Mouse (Mus musculus) liver, embryonic 16.5 days (tissue): ENCODE data around the gene P2ry2. TPM values are rescaled to one million over a fixed set of nuclear protein-coding genes. Genes with fewer than 3 reads are reported as not detected.
A peak's percentile ranks its signal among the peaks of the same experiment; 100 is the strongest.

Experiments used
- ATAC-seq: fragments of 200-750 bp; cut with Nextera tagmentation; 2 replicates; pipeline ENCODE4 v1.8.0; 2017; ENCODE audit warnings: low read depth, mild to moderate bottlenecking, moderate number of reproducible peaks, moderate library complexity
- H3K27ac ChIP-seq: fragments of 300-500 bp; sonication (generic); 2 replicates; pipeline ENCODE4 v1.5.1; 2014; ENCODE audit warnings: mild to moderate bottlenecking, low read length
- H3K27me3 ChIP-seq: fragments of 300-500 bp; sonication (generic); 2 replicates; pipeline ENCODE4 v1.6.1; 2014; ENCODE audit warnings: low read depth, low read length, mixed read lengths; ENCODE audit not compliant: control insufficient read depth, insufficient read depth
- H3K36me3 ChIP-seq: fragments of 300-500 bp; sonication (generic); 2 replicates; pipeline ENCODE4 v1.6.1; 2014; ENCODE audit warnings: mild to moderate bottlenecking; ENCODE audit not compliant: control insufficient read depth, insufficient read depth
- H3K4me1 ChIP-seq: fragments of 300-500 bp; sonication (generic); 2 replicates; pipeline ENCODE4 v1.6.1; 2014; ENCODE audit warnings: low read depth, low read length, mixed read lengths; ENCODE audit not compliant: control insufficient read depth
- H3K4me2 ChIP-seq: fragments of 300-500 bp; sonication (generic); 2 replicates; pipeline ENCODE4 v1.6.1; 2014; ENCODE audit warnings: low read depth, low read length, mixed read lengths
- H3K4me3 ChIP-seq: fragments of 300-500 bp; sonication (generic); 2 replicates; pipeline ENCODE4 v1.5.1; 2014; ENCODE audit warnings: low read depth, mild to moderate bottlenecking, low read length
- H3K9ac ChIP-seq: fragments of 300-500 bp; sonication (generic); 2 replicates; pipeline ENCODE4 v1.6.1; 2014; ENCODE audit warnings: low read depth, low read length
- H3K9me3 ChIP-seq: fragments of 300-500 bp; sonication (generic); replicated peaks from 2 replicates; pipeline ENCODE4 v1.6.1; 2016; ENCODE audit warnings: low read length; ENCODE audit not compliant: control insufficient read depth
- WGBS: fragments of 180-500 bp; shearing (Covaris S2); extraction: QIAGEN DNeasy Blood & Tissue Kit; methylation state at CpG from one replicate; pipeline ENCODE4 v1.1.7; 2014; ENCODE audit not compliant: insufficient replicate concordance; 5-methylcytosine and 5-hydroxymethylcytosine counted together
- polyA plus RNA-seq: library from polyadenylated mRNA; unstranded; fragments of >200 nt; fragmentation: Nextera tagmentation; extraction: Ambion mirVana; gene quantifications from 2 replicates; pipeline ENCODE4 v1.2.1, GENCODE M21; 2015

Gene P2ry2
- polyA plus RNA-seq, 1 experiment from 2014 or later = 3.2 TPM

GRCm38 (mm10) chr7:101014041-101014440 lies 1.4 kb upstream of the P2ry2 start:
- 56% methylated on average over 9 of the region's 9 CpGs for WGBS
- H3K4me1 ChIP-seq = no peaks in the 10 kb centered on the region
- no peak for ATAC-seq

DNA sequence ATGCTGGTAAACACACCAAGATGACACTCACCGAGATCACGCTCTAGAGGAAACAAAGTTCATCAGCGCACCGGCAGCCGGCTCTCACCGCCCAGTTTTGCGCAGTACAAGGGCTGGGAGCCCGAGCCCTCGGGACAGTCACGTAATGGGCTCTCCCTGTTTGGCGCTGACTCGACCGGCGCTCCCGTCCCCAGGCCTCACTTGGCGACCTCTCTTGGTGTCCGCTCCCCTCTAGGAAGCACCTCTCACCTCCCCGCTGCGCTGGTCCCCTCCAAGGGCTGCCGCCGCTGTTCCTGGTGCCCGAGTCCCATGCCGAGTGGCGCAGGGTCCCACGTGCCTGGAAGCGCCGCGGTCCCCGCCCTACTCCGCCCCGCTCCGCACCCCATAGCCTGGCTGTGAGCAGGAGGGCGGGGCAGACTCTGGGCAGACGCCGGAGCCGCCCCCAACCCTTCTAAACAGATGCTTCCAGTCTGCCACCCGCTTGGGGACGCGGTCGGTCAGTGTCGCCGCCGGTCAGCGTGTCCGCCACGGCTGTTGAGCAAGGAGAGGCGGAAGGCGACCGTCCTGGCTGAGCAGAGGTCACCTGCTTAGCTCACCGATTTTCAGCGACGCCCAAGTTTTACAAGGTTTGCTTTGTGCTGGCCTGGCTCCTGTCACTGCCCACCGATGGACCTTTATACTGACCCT lies 842 bp downstream of the P2ry2 start:
- Histone ChIP-seq H3K27me3 (peaks cover 9% of the 10 kb centered on the region), H3K4me1 (no peaks in the 10 kb centered on the region), H3K27ac (peak overlapping the region; percentile 63), H3K4me3 (peak overlapping the region; percentile 48), H3K9me3 (no peaks in the 10 kb centered on the region), H3K4me2 (peak overlapping the region; percentile 58), H3K9ac (peak overlapping the region; percentile 5; the same call in 1 of the 2 replicates), H3K36me3 (no peaks in the 10 kb centered on the region)
- WGBS = under 1% methylated on average over 53 of the region's 53 CpGs
- peak; percentile 94 for ATAC-seq

More at GRCm38 (mm10) chr7:101014041-101014440, 1.4 kb upstream of the P2ry2 start:
- Histone ChIP-seq H3K27ac (no peak overlapping the region), H3K4me3 (no peak overlapping the region), H3K9me3 (no peaks in the 10 kb centered on the region), H3K4me2 (no peak overlapping the region), H3K36me3 (no peaks in the 10 kb centered on the region), H3K27me3 (peaks cover 9% of the 10 kb centered on the region), H3K9ac (no peak overlapping the region)

DNA sequence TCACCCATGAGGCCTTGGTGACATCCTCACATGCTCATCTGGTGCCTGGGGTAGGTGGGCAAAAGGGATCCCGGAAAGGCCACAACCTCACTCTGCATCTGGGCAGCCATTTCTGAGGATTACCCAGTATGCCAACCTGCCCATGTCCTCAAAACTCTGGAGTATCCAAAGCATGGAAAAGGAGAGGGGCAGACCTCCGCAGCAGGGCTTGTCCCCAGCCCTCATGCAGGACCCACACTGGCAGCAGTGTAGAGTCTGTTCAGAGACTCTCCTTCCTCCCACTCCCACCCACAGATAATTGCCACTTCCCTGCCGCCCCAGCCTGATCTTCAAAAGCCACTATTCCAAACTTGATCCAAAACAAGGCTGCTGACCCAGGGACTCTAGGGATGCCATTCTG lies 1.9 kb downstream of the P2ry2 start:
- no peaks in the 10 kb centered on the region for H3K9me3 ChIP-seq
- H3K4me3 ChIP-seq = no peak overlapping the region
- H3K36me3 ChIP-seq = no peaks in the 10 kb centered on the region
- H3K4me1 ChIP-seq = no peaks in the 10 kb centered on the region
- H3K27ac ChIP-seq = no peak overlapping the region
- WGBS = 50% methylated on average over 3 of the region's 3 CpGs
- H3K9ac ChIP-seq = no peak overlapping the region
- H3K27me3 ChIP-seq = peaks cover 9% of the 10 kb centered on the region
- H3K4me2 ChIP-seq = peak overlapping the region; percentile 58
- ATAC-seq = no peak

DNA sequence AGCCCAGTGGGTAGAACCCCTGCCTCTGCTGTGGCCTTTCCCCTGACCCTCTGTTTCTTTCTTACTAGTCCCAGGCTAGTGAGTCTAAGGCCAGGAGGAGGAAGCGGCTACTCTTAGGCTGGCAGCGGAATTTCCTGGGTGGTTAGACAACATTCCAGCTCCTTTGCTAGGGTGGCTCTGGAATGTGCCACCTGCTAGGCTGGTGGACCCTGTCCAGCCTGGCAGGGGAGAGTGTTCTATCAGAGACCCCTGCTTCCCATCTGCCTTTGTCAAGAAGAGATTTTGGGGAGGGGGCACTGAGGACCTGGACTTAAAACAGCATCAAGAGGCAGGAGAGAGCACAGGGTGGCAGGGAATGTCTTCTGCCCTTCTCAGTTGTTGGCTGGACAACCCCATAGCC lies 6.5 kb downstream of the P2ry2 start:
- no peak overlapping the region for H3K27ac ChIP-seq
- H3K4me3 ChIP-seq = no peak overlapping the region
- ATAC-seq = no peak
- no peak overlapping the region for H3K4me2 ChIP-seq
- no peaks in the 10 kb centered on the region for H3K36me3 ChIP-seq
- H3K4me1 ChIP-seq = peaks cover 2% of the 10 kb centered on the region
- no peaks in the 10 kb centered on the region for H3K9me3 ChIP-seq
- peaks cover 3% of the 10 kb centered on the region; the same call in 1 of the 2 replicates for H3K27me3 ChIP-seq
- no peak overlapping the region for H3K9ac ChIP-seq
- 69% methylated on average over 2 of the region's 2 CpGs for WGBS

DNA sequence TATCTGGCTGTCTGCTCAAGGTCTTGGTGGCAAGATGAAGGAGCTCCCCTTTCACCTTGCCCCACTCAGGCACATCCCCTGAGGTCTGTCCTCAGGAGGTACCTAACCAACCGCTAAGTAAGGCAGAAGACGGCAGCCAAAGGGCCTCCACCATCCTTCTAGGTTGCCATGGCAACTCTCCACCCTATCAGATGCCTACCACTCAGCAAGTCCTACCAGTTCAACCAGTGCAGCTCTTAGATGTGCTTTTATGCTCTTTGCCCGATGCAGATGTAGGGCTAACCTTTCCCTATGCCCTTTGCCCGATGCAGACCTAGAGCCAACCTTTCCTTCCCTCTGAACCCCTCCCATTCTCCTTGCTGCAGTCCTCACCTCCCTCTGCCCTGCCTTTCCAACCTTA lies 7.5 kb downstream of the P2ry2 start:
- no peak overlapping the region for H3K9ac ChIP-seq
- no peaks in the 10 kb centered on the region for H3K36me3 ChIP-seq
- no peaks in the 10 kb centered on the region for H3K9me3 ChIP-seq
- H3K4me2 ChIP-seq = no peak overlapping the region
- no peak for ATAC-seq
- H3K27ac ChIP-seq = no peak overlapping the region
- 67% methylated on average over 4 of the region's 4 CpGs for WGBS
- H3K27me3 ChIP-seq = peaks cover 3% of the 10 kb centered on the region; the same call in 1 of the 2 replicates
- H3K4me3 ChIP-seq = no peak overlapping the region
- H3K4me1 ChIP-seq = peaks cover 2% of the 10 kb centered on the region

- ATAC-seq = peak; percentile 64
- Histone ChIP-seq H3K36me3 (no peaks in the 10 kb centered on the region), H3K27ac (no peak overlapping the region), H3K4me1 (peaks cover 2% of the 10 kb centered on the region), H3K4me3 (no peak overlapping the region), H3K4me2 (no peak overlapping the region), H3K9ac (no peak overlapping the region), H3K27me3 (no peaks in the 10 kb centered on the region), H3K9me3 (no peaks in the 10 kb centered on the region)
- WGBS = 51% methylated on average over 11 of the region's 11 CpGs
These were observed 9.0 kb downstream of the P2ry2 start for GRCm38 (mm10) chr7:101003442-101004326.

GRCm38 (mm10) chr7:101002274-101002673 lies 10.4 kb downstream of the P2ry2 start:
- H3K9ac ChIP-seq = no peak overlapping the region
- H3K9me3 ChIP-seq = no peaks in the 10 kb centered on the region
- no peaks in the 10 kb centered on the region for H3K36me3 ChIP-seq
- no peak overlapping the region for H3K4me2 ChIP-seq
- no peak for ATAC-seq
- peaks cover 4% of the 10 kb centered on the region for H3K4me1 ChIP-seq
- no peaks in the 10 kb centered on the region for H3K27me3 ChIP-seq
- no peak overlapping the region for H3K4me3 ChIP-seq
- WGBS = 70% methylated on average over 6 of the region's 6 CpGs
- no peak overlapping the region for H3K27ac ChIP-seq

GRCm38 (mm10) chr7:100999623-101000022 lies 13.0 kb downstream of the P2ry2 start:
- peaks cover 6% of the 10 kb centered on the region for H3K4me1 ChIP-seq
- no peak overlapping the region for H3K4me3 ChIP-seq
- no peak for ATAC-seq
- H3K36me3 ChIP-seq = no peaks in the 10 kb centered on the region
- H3K9me3 ChIP-seq = no peaks in the 10 kb centered on the region
- no peak overlapping the region for H3K4me2 ChIP-seq
- H3K27me3 ChIP-seq = no peaks in the 10 kb centered on the region
- H3K9ac ChIP-seq = no peak overlapping the region
- H3K27ac ChIP-seq = no peak overlapping the region
- 64% methylated on average over 5 of the region's 5 CpGs for WGBS

GRCm38 (mm10) chr7:100998578-100998960 lies 14.1 kb downstream of the P2ry2 start:
- Histone ChIP-seq H3K4me2 (no peak overlapping the region), H3K27ac (no peak overlapping the region), H3K4me3 (no peak overlapping the region), H3K4me1 (peaks cover 4% of the 10 kb centered on the region; the same call in 1 of the 2 replicates), H3K36me3 (no peaks in the 10 kb centered on the region), H3K27me3 (no peaks in the 10 kb centered on the region), H3K9me3 (no peaks in the 10 kb centered on the region), H3K9ac (no peak overlapping the region)
- ATAC-seq = no peak
- 79% methylated on average over 24 of the region's 24 CpGs for WGBS
